Mouse (Mus musculus): ENCODE measurements at regions not wholly inside any gene's neighbourhood (a gene's known extent, or its start where the extent isn't known, plus 50 kb on each side); places are given as distances from the start of the nearest gene placed in this dataset.

GRCm38 (mm10) chr9:91073366-91074174, 288.6 kb upstream of the Zic4 start:
- no peaks in the 10 kb centered on the region for H3K4me1 ChIP-seq (replicated peaks; ENCODE audit: control insufficient read depth, insufficient read depth)
- no peaks in the 10 kb centered on the region for H3K36me3 ChIP-seq (ENCODE audit: control insufficient read depth, insufficient read depth, low read length)
- no peak overlapping the region for H3K9ac ChIP-seq (ENCODE audit: low read length)
- H3K4me2 ChIP-seq (replicated peaks; ENCODE audit: low read depth) = no peak overlapping the region
- ATAC-seq (ENCODE audit: low FRiP score, low TSS enrichment) (no peak), DNase-seq (ENCODE audit: low spot score) (no peak)
- no peak overlapping the region for H3K4me3 ChIP-seq (ENCODE audit: low read depth, low read length)
- no peaks in the 10 kb centered on the region for H3K9me3 ChIP-seq (ENCODE audit: control insufficient read depth, low read length)
- WGBS = 46% methylated on average over 4 of the region's 4 CpGs
- no peaks in the 10 kb centered on the region for H3K27me3 ChIP-seq (ENCODE audit: control insufficient read depth, insufficient read depth, low read length)
- no peak overlapping the region for H3K27ac ChIP-seq (replicated peaks)
- TF ChIP-seq CTCF (IDR thresholded peaks at IDR 0.05; ENCODE audit: low read depth) (no peak), EP300 (optimal IDR thresholded peaks at IDR 0.05) (no peak)

GRCm38 (mm10) chr9:91074175-91074480, 288.1 kb upstream of the Zic4 start:
- no peak overlapping the region for H3K9ac ChIP-seq (ENCODE audit: low read length)
- H3K4me1 ChIP-seq (replicated peaks; ENCODE audit: control insufficient read depth, insufficient read depth) = no peaks in the 10 kb centered on the region
- no peak overlapping the region for H3K4me3 ChIP-seq (ENCODE audit: low read depth, low read length)
- H3K27me3 ChIP-seq (ENCODE audit: control insufficient read depth, insufficient read depth, low read length) = no peaks in the 10 kb centered on the region
- ATAC-seq (ENCODE audit: low FRiP score, low TSS enrichment) (no peak), DNase-seq (ENCODE audit: low spot score) (no peak)
- H3K27ac ChIP-seq (replicated peaks) = no peak overlapping the region
- H3K9me3 ChIP-seq (ENCODE audit: control insufficient read depth, low read length) = no peaks in the 10 kb centered on the region
- no peaks in the 10 kb centered on the region for H3K36me3 ChIP-seq (ENCODE audit: control insufficient read depth, insufficient read depth, low read length)
- no peak for TF ChIP-seq EP300 (optimal IDR thresholded peaks at IDR 0.05)
- TF ChIP-seq CTCF (IDR thresholded peaks at IDR 0.05; ENCODE audit: low read depth) = no peak
- no peak overlapping the region for H3K4me2 ChIP-seq (replicated peaks; ENCODE audit: low read depth)
- 40% methylated on average over 5 of the region's 5 CpGs for WGBS

GRCm38 (mm10) chr9:91077490-91077889, 284.7 kb upstream of the Zic4 start:
- ATAC-seq (ENCODE audit: low FRiP score, low TSS enrichment) (no peak), DNase-seq (ENCODE audit: low spot score) (no peak)
- Histone ChIP-seq H3K36me3 (ENCODE audit: control insufficient read depth, insufficient read depth, low read length) (no peaks in the 10 kb centered on the region), H3K27ac (replicated peaks) (no peak overlapping the region), H3K4me2 (replicated peaks; ENCODE audit: low read depth) (no peak overlapping the region), H3K4me3 (ENCODE audit: low read depth, low read length) (no peak overlapping the region), H3K4me1 (replicated peaks; ENCODE audit: control insufficient read depth, insufficient read depth) (no peaks in the 10 kb centered on the region), H3K9me3 (ENCODE audit: control insufficient read depth, low read length) (no peaks in the 10 kb centered on the region), H3K27me3 (ENCODE audit: control insufficient read depth, insufficient read depth, low read length) (no peaks in the 10 kb centered on the region), H3K9ac (ENCODE audit: low read length) (no peak overlapping the region)
- 38% methylated on average over 1 of the region's 1 CpGs for WGBS
- TF ChIP-seq EP300 (optimal IDR thresholded peaks at IDR 0.05) (no peak), CTCF (IDR thresholded peaks at IDR 0.05; ENCODE audit: low read depth) (no peak)

- DNase-seq (ENCODE audit: low spot score) = no peak
- no peak overlapping the region for H3K4me3 ChIP-seq (ENCODE audit: low read depth, low read length)
- no peaks in the 10 kb centered on the region for H3K27me3 ChIP-seq (ENCODE audit: control insufficient read depth, insufficient read depth, low read length)
- H3K36me3 ChIP-seq (ENCODE audit: control insufficient read depth, insufficient read depth, low read length) = no peaks in the 10 kb centered on the region
- TF ChIP-seq CTCF (IDR thresholded peaks at IDR 0.05; ENCODE audit: low read depth) (no peak), EP300 (optimal IDR thresholded peaks at IDR 0.05) (no peak)
- 12% methylated on average over 1 of the region's 1 CpGs for WGBS
- no peak overlapping the region for H3K27ac ChIP-seq (replicated peaks)
- no peak overlapping the region for H3K4me2 ChIP-seq (replicated peaks; ENCODE audit: low read depth)
- no peak overlapping the region for H3K9ac ChIP-seq (ENCODE audit: low read length)
- H3K4me1 ChIP-seq (replicated peaks; ENCODE audit: control insufficient read depth, insufficient read depth) = no peaks in the 10 kb centered on the region
- no peak for ATAC-seq (ENCODE audit: low FRiP score, low TSS enrichment)
- no peaks in the 10 kb centered on the region for H3K9me3 ChIP-seq (ENCODE audit: control insufficient read depth, low read length)
Observed at GRCm38 (mm10) chr9:91083791-91084190, 278.4 kb upstream of the Zic4 start.

- no peak for TF ChIP-seq CTCF (IDR thresholded peaks at IDR 0.05; ENCODE audit: low read depth)
- TF ChIP-seq EP300 (optimal IDR thresholded peaks at IDR 0.05) = no peak
- Histone ChIP-seq H3K4me3 (ENCODE audit: low read depth, low read length) (no peak overlapping the region), H3K27ac (replicated peaks) (no peak overlapping the region), H3K9me3 (ENCODE audit: control insufficient read depth, low read length) (no peaks in the 10 kb centered on the region), H3K36me3 (ENCODE audit: control insufficient read depth, insufficient read depth, low read length) (no peaks in the 10 kb centered on the region), H3K9ac (ENCODE audit: low read length) (no peak overlapping the region), H3K4me2 (replicated peaks; ENCODE audit: low read depth) (no peak overlapping the region), H3K4me1 (replicated peaks; ENCODE audit: control insufficient read depth, insufficient read depth) (no peaks in the 10 kb centered on the region), H3K27me3 (ENCODE audit: control insufficient read depth, insufficient read depth, low read length) (no peaks in the 10 kb centered on the region)
- ATAC-seq (ENCODE audit: low FRiP score, low TSS enrichment) = no peak
- no peak for DNase-seq (ENCODE audit: low spot score)
- WGBS = 66% methylated on average over 3 of the region's 3 CpGs
Observed at GRCm38 (mm10) chr9:91085923-91086322, 276.3 kb upstream of the Zic4 start.

- H3K27me3 ChIP-seq (ENCODE audit: control insufficient read depth, insufficient read depth, low read length) = no peaks in the 10 kb centered on the region
- no peaks in the 10 kb centered on the region for H3K9me3 ChIP-seq (ENCODE audit: control insufficient read depth, low read length)
- no peak for TF ChIP-seq EP300 (optimal IDR thresholded peaks at IDR 0.05)
- no peak for TF ChIP-seq CTCF (IDR thresholded peaks at IDR 0.05; ENCODE audit: low read depth)
- ATAC-seq (ENCODE audit: low FRiP score, low TSS enrichment) (no peak), DNase-seq (ENCODE audit: low spot score) (no peak)
- no peaks in the 10 kb centered on the region for H3K36me3 ChIP-seq (ENCODE audit: control insufficient read depth, insufficient read depth, low read length)
- H3K4me2 ChIP-seq (replicated peaks; ENCODE audit: low read depth) = no peak overlapping the region
- H3K9ac ChIP-seq (ENCODE audit: low read length) = no peak overlapping the region
- WGBS = 36% methylated on average over 2 of the region's 2 CpGs
- H3K27ac ChIP-seq (replicated peaks) = no peak overlapping the region
- no peak overlapping the region for H3K4me3 ChIP-seq (ENCODE audit: low read depth, low read length)
- H3K4me1 ChIP-seq (replicated peaks; ENCODE audit: control insufficient read depth, insufficient read depth) = no peaks in the 10 kb centered on the region
Observed at GRCm38 (mm10) chr9:91089348-91089747, 272.9 kb upstream of the Zic4 start.

Measured in stomach, postnatal 0 days (tissue).